Mouse (Mus musculus) urinary bladder, postnatal 10 days (tissue): ENCODE measurements around the gene Trpm7.

Experiments used
- DNase-seq: peaks from one replicate; pipeline ENCODE4 v3.0.0; 2022; ENCODE audit warnings: low spot score

Gene Trpm7

DNA sequence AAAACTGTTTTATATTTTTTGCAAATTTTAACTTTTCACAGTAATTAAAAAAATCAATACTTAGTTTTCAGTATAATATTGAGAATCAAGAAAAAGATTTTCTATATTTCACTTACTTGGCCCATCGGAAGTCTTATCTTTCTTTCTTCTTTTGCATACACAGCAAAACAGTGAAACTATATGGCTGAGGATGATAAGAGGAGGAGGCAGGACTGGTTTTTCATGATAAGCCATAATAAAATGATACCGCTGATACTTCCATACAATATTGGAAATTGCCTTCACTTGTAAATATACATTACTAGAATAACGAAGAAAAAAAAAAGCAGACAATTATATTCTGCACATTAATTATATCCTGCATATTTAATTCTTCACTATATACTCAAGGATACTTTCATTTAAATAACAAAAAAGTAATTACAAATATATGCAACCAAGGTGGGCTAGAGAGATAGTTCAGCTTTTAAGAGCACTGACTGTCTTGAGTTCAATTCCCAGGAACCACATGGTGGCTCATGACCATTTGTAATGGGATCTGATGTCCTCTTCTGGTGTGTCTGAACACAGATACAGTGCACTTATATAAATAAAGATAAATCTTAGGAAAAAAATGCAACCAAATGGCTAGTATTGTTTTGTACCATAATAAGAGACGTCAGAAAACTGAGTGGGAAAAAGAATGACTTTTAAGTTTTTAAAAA, 59.2 kb downstream of the Trpm7 start:
- no peak for DNase-seq

DNA sequence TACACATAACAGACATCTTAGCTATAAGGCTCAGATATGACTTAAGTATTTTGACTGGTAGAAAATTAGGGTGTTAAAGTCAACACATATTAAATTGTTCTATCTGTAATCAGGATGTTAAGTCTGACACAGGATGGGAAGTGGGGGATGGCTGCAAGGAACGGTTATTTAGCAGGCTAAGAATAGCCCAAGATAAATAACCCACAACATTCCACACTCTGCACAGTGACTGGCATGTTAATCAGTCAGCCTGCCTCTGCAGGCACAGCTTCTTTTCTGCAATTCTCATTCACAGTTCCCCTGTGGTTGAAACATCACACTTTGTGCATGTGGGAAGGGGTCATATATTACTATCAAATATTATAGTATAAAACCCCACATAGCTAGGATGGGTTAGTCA, 60.2 kb downstream of the Trpm7 start:
- DNase-seq: no peak

DNA sequence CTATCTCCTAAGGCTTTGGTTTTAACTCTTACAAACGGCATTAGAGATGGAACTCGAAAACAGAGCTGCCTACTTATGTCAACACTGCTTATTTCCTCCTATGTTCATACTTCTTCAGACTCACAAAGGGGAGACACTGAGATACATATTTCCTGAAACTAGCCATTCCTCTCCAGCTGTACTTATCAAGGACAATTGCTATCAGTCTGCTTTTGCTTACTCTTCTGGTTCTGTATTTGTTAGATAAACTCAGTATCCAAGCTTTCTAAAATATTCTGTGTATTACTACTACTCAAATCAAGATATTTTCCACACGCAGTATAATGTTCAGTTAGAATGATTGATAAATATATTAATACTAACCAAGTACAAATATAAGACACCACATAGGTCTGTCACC, 74.0 kb downstream of the Trpm7 start:
- no peak for DNase-seq

DNA sequence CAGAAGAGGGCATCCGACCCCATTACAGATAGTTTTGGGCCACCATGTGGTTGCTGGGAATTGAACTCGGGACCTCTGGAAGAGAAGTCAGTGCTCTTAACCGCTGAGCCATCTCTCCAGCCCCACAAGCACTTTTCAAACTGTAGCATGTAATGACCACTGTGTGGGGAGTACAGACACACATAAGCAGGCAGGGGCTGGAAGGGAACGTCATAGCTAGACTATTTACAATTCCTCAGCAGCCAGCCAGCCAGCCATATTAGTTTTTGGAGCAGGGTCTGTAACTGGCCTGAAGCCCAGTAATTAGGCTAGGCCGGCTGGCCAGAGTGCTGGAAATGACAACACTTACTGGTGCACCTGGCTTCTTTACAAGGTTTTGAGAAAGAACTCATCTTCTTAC, 77.6 kb downstream of the Trpm7 start:
- no peak for DNase-seq

DNA sequence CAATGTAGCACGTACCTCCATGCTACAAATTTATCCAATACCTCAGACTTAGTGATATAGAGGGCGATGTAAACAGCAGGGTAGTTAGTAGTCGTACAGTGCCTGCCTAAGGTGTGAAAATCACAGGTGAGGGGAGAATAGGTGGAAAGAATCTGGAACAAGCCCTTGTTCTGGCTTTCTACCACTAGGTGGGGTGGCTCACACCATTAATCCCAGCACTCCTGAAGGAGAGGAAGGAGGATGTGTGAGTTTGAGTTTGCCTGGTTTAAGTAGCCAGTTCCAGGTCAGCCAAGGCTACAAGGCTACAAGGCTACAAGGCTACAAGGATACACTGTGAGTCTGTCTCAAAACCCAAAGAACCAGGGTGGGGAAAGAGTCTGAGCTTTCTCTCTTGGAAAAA, 80.3 kb downstream of the Trpm7 start:
- DNase-seq: no peak

DNA sequence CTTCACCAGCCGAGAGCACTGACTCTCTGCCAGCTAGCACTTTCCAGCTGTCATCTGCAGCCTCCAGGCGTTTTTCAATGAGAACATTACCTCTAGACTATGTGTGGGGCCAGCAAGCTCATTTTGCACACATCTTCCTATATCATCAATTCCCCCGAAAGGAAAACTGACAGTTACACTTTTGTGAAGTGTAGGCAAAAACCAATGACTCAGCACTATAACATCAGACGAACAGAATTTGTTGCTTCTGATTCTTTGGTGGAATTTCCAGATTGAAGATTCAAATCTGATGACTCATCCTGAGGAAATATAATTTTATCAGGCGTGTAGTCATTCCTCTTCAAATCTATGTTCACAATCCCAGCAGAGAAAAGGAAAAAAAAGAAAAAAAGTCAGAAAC, 83.4 kb downstream of the Trpm7 start:
- no peak for DNase-seq

DNA sequence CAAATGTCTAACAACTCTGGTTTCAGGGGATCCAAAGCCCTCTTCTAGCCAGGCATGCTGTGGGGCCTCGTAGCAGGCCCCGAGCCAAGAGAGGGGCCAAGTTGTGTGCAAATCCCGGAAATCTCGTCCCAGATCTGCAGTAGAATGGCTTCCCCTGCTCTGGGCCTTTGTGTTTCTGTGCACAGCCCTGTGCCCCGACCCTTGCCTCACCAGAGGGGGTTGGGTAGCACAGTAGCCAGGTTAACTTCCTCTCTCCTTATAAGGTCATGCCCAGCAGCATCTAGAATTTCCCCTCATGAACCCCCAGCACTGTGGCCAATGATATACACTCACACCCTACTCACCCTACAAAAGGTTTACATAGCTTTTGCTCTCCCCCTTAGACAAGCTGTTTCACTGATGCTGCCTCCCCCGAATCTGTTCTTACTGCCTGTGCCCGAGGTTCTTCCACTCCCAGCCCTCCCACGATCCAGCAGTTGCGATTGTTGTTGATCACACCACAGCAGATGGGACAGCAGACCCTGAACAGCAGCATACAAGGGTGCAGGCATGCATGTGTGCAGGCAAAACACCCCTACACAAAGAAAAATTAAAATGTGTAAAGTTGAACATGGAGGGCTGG, 88.2 kb downstream of the Trpm7 start:
- DNase-seq: no peak

DNA sequence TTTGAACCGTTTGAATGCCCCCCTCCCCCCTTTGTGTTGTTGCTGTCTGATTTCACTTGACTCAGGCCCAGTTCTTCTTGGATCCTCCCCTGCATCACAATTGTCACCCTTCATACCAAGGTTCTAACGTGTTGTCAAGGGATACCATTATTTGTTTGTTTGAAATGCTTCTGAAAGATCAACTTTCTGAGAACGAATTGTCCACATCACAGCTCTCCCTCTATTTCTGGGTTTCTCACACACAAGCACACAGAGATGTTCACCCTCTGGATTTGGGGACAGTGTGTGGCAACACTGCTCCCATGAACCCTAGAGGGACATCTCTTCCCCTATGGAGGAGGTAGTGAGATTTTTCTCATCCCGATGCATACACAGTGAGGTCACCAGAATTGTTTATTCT, 92.7 kb downstream of the Trpm7 start, which contains the start of gene Usp50:
TSS of gene Usp50 (minus strand) at position 101 of the 400 bp plus-strand sequence.
- no peak for DNase-seq

DNA sequence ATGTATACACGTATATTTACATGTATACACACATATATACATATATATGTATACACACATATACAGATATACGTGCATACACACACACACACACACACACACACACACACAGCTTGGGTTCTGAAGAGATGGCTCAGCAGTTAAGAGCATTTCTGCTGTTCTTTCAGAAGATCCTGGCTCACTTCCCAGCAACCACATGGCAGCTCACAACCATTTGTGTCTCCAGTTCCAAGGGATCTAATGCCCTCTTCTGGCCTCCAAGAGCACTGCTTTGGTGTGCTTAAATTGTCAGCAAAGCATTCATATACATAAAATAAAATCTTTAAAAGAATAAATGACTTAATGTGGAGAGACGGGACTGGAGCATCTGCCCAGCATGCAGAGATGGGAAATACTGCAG, 93.6 kb downstream of the Trpm7 start:
- DNase-seq: no peak

DNA sequence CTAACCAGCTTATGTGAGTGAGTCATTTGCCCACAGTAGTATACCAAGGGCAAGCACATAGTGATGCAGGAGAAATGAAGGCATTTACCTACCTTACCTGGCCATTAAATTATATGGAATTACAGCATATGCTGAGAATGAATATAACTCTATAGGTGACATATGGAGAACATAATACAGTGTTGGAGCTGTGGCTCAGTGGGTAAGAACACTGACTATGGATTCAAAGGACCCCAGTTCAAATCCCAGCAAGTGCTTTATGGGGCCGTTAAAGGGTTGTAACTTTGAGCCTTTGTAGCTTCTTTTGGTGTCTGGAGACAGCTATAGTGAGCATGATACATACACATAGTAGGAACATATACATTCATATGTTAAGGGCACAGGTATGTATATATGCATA, 94.6 kb downstream of the Trpm7 start:
- DNase-seq: no peak

DNA sequence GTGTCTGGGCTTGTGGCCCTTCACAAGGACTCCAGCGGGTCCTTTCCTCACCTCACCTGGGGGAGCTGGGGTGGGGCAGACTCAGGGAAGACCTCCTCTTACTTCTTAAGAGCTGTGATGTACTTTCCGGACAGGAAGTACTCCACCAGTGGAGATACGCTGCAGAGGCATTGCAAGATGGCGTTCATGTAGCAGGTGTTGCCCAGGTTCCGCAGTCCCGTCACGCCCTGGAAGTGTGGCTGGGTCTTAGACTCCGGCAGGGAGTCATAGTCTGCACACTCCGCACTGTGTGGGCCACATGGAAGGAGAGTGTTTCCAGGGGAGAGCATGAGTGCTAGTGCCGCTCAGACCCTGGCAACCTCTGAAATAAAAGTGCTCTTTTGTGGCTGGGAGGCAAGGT, 95.7 kb downstream of the Trpm7 start:
- no peak for DNase-seq

DNA sequence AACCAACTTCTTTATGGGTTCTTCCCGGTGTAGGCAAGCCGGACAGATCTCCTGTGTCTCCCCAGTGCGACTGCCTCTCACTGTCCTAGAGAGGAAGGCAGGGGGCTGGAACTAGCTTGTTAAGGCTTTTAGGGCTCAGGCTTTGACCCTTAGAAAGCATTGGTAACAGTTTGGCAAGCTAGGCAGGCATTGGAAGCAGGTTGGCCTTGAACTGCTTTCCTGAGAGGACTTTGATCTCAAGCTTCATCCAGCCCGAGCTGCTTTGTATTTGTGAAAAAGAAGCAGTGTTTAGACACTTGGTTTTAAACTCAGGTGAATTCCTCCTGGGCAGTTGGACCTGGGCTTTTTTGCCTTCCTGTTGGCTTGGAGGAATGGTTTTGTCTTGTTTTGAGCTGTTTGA, 97.2 kb downstream of the Trpm7 start:
- no peak for DNase-seq

DNA sequence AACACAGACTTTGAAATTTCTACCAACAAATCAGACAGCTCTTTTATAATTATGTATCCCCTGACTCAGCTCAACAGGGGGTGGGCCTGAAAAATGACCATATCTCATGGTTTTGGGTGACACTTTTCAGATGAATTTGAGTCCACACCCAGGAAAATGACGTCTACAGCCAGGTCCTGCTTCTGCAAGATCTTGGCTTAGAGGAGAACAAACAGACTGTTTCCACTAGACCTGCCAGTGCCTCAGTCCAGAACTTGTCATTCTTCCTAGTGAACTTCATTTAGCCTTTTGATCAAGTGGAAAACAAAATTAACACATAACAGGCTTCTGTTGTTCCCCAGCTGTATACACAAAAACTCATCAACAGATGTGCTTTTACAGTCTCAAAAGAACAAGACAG, 99.6 kb downstream of the Trpm7 start:
- DNase-seq: no peak

DNA sequence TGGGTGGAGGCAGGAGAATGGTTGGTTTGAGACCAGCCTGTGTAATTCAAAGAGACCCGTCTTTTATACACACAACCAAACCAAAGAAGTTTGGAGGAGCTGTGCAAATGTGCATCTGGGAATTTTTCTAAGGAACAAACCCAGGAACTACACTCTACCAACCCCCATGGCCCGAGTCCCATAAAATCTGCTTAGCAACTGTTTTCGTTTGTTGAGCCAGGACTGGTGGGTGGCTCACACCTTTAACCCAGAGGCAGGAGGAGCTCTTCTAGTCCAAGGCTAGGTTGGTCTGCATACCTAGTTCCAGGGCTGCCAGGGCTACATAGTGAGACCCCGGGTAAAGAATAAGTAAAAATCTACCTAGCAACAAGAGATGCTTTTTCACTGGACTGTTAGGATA, 100.1 kb downstream of the Trpm7 start:
- no peak for DNase-seq

DNA sequence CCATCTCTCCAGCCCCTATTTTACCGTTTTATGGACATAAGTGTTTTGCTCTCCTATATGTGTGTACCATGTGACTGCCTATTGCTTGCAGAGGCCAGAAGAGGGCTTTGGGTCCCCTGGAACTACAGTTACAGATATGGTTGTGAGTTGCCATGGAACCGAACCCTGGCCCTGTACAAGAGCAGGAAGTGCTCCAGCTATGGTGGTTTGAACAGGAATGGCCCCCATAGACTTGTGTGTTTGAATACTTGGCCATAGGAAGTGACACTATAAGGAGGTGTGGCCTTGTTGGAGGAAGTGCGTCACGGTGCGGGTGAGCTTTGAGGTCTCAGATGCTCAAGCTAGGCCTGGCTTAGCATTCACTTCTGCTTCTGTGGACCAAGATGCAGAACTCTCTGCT, 103.8 kb downstream of the Trpm7 start:
- no peak for DNase-seq

DNA sequence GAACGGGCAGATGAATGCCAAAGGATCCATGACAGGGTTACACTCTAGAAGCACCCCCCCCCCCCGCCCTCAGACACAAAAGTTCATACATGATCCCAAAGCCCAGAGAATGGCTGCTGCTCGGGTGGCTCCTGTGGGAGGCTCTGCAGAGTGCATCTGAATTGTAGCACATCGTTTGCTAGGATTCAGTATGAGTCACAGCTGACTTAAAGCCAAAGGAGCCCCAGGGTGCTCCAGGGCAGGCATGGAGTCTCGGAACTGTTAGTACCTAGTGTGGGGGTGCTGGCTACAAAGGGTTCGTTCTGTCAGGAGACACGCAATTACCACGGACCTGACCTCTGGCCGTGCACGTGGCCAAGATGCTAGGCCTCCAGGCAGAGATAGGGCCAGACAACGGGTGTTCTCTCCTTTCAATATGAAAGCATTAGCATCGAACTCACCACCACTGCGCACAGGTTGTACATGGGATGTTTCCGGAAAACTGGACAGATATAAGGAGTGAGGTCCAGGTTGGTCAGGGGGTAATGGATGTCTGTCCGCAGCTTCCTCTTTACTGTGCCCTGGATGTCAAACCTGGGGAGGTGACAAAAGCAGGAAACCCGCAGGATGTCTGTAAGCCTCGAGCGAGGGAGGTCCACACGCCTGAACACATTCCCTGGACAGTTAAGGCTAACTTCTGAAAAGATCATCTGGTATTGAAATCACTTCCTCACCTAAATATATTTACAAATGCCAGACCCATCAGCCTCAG, 106.4 kb downstream of the Trpm7 start:
- DNase-seq: no peak

DNA sequence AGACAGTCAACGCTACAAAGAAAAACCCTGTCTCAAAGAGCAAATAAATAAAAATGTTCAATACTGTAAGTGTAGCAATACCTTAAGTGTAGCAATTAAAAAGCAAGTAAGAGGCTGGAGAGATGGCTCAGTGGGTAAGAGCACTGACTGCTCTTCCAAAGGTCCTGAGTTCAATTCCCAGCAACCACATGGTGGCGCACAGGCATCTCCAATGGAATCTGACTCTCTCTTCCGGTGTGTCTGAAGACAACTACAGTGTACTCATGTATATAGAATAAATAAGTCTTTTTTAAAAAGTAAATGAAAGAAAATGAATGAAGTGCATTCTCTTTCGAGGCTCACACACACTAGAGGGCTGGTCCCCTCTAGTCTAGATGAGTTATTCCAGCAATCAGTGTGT, 107.8 kb downstream of the Trpm7 start:
- DNase-seq: no peak

DNA sequence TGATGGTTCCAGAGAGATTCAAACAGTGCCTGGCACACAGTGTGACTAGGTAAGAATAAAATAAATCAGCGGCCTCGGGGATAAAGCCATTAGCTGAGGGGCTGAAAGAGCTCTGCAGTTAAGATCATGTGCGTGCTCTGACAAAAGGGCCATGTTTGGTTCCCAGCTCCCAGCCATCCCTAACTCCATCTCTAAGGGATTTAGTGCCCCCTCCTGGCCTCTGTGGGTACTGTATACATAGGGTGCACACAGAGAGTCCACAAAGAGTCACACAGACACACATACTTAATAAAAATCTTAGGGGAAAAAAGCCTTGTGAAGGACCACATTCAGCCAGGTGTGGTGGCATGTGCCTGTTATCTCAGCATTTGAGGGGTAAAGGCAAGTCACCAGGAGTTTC, 108.4 kb downstream of the Trpm7 start:
- DNase-seq: no peak

DNA sequence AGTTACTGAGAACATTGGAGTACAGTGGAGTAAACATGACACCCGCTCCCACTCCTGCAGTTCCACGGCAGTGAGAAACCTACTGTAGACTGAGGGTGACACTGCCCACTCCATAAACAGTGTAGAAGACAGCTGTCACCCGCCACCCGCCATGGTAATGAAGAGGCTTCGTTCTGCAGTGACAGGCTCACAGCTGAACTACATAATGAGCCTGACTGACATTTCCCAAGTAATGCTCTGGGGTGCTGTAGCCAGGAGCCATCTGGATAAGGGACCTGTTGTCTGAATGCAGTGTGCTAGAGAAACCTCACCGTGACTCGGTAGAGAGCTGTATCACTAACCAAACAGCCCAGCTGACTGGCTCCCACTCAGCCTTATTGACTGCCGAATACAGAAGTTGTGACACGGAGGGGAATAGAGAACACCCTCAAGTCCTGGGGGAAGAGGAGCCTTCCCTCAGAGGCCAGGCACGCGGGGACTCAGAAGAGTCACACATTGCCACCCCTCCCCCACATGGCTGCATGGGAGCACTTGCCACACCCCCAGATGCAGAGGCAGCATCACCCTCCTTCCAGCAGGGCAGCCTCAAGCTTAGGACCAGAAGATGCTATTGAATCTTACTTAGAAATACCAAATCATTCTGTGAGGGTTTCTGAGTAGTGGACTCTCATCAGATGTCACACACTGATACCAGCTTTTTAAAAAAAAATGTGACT, 110.0 kb downstream of the Trpm7 start:
- no peak for DNase-seq

DNA sequence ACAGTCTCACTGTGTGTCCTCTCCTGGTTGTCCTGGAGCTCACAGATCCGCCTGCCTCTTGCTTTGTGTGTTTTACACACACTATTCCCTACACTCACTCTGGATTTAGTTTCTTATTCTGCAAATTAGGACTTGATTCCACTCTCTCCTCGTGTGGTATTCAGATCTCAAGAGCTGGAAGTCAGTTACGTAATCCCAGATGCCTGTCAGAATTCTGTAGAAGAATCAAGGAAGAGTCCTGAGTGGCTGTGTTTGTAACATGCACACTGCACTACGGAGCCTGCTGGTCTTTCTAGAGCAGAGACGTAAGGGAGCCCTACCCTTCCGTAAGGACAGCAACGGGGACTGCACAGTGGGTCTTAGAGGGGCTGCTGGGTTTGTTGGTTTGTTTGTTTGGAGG, 116.7 kb downstream of the Trpm7 start:
- DNase-seq: no peak

DNA sequence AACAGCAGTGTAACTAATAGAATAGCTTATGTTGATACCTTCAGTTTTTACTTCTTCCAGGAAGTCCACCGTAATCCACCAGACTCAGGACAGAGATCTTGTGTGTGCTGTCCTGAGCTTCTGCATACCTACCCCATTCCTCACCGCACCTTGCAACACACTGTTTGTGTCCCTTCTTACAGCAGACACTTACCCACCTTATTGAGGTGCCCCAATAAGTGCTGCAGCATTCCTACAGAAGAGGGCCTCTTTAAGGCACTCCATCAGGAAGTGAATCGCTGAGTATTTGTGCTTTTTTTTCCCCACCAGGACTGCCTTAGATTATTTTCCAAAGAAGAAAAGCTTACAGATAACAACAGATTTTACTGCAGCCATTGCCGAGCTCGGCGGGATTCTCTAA, 120.4 kb downstream of the Trpm7 start:
- DNase-seq: no peak

DNA sequence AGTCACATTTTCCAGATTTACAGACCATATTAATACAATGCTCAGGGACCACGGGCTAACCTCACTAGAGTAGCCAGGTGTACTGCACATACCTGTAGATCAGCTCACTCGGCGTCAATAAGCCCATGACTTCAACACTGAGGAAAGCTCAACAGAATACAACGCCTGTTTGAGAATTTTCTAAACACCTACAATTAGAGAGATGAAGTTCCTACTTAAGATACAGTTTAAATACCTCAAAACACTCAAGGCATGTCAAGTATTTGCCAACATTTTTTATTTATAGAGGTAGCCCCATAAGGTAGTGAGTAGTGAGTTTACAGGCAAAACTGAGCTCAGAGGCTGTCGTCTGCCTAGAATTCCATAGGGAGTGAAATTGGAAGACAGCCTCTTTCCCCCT, 132.6 kb downstream of the Trpm7 start:
- DNase-seq: no peak
